Mouse (Mus musculus) monocyte, adult 5-6 weeks (primary cell): Measurements from ENCODE around the gene Plxdc2. TPM values are rescaled to one million over a fixed set of nuclear protein-coding genes. Genes with fewer than 3 reads are reported as not detected.

Experiments used
- ATAC-seq: fragments of 153-309, 156-312 bp; replicated peaks from 2 replicates; pipeline ENCODE4 v1.8.0; 2017; ENCODE audit warnings: mild to moderate bottlenecking; ENCODE audit not compliant: low TSS enrichment, insufficient number of reproducible peaks, severe bottlenecking, poor library complexity, low FRiP score
- total RNA-seq: library from RNA; stranded (forward); fragments of 200-1000, 200-491, 200-594 nt; gene quantifications from 3 replicates; pipeline ENCODE4 v1.2.3, GENCODE M21; 2017

The Plxdc2 gene
- total RNA-seq: 0.32 to 1.9 TPM (median 0.86 TPM) in 3 replicates

DNA sequence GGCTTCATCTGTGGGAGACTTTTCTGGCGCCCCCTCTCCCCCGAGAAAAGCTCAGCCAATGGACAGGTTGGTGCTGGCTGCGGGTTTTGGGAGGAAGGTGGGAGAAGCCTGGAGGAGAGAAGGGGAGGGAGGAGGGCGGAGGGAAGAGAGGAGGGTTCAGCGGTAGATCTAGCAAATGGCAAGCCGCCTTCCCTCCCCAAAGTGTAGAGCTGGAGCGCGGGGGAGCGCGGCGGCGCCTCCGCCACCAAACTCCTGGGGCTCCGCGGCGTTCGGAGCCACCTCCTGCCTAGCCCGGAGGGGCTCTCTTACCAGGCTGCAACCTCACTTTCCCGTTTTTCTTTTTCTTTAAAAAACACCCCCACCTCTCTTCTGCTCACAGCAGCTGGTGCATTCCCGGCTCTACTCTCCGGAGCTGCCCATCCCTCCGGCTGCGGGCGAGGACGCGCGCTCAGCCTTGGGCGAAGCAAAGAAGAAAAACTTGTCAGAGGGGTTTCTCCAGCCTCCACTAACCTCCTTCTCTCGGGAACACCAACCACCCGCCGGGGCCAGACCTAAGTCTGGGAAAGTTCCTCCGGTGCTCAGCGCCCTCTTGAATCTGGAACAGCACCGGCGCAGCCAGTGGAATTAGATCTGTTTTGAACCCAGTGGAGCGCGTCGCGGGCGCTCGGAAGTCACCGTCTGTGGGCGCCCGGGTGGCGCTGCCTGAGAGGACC is at the start of gene Plxdc2:
Plxdc2 (plus strand) TSS at position 199 of the 713 bp plus-strand sequence.
- ATAC-seq: no peak

GRCm38 (mm10) chr2:16310387-16310786 is 45.7 kb upstream of the Plxdc2 start:
- ATAC-seq: no peak

DNA sequence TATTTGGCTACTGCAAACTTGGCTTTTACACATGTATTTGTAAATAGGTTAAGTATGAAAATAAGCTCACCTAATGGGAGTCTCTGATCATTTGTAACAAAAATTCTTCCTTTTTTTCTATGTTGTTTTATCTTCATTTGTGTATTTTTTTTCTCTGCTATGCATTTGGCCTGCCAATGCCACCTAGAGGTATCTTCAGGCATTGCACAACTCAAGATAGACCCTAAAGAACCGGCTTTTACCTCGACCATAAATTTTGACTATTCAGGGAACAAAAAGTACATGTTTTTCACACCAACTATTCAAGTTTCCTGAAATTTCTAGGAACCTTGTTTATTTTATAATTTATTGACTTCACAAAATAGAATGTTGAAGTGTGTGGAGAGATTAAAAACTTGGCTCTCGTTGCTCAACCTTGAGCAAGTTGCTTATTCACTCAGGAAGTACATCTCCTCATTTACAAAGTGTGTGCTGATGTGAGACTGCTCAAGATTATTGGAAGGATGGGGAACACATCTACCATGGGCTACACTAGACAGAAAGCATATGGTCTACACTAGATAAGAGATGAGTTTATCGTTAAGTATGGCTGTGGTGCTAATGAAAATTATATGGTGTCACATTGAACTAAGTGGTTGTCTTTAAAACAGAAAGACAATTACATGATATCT is 43.6 kb upstream of the Plxdc2 start:
- no peak for ATAC-seq

- ATAC-seq: no peak
Observed at GRCm38 (mm10) chr2:16335194-16335781, 20.8 kb upstream of the Plxdc2 start.

- ATAC-seq: no peak
Observed at GRCm38 (mm10) chr2:16344564-16344963, 11.5 kb upstream of the Plxdc2 start.

GRCm38 (mm10) chr2:16351106-16351505 is 5.0 kb upstream of the Plxdc2 start:
- ATAC-seq: no peak

DNA sequence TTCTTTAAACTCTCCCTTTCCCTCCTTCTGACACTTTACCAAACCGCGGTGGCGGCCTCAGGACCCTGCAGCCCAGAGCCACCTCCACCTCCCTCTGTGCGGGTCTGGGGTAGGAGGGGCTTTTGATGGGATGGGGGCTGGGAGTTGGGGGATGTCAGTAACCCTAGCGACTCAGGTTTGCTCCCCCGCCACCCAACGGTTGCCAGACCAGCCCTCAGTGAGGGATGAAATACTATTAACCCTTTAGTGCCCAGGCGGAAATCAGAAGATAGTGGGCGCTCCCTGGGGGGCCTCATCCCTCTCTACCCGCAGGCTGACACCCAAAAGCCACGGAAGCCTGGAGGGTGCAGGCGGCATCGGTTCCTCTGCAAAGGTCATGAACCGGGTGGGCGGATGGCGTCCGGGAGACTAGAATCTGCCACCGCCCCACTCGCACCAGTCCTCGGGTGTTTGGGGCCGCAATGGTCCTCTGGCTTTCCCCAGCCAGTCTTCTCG is 446 bp upstream of the Plxdc2 start:
- no peak for ATAC-seq

DNA sequence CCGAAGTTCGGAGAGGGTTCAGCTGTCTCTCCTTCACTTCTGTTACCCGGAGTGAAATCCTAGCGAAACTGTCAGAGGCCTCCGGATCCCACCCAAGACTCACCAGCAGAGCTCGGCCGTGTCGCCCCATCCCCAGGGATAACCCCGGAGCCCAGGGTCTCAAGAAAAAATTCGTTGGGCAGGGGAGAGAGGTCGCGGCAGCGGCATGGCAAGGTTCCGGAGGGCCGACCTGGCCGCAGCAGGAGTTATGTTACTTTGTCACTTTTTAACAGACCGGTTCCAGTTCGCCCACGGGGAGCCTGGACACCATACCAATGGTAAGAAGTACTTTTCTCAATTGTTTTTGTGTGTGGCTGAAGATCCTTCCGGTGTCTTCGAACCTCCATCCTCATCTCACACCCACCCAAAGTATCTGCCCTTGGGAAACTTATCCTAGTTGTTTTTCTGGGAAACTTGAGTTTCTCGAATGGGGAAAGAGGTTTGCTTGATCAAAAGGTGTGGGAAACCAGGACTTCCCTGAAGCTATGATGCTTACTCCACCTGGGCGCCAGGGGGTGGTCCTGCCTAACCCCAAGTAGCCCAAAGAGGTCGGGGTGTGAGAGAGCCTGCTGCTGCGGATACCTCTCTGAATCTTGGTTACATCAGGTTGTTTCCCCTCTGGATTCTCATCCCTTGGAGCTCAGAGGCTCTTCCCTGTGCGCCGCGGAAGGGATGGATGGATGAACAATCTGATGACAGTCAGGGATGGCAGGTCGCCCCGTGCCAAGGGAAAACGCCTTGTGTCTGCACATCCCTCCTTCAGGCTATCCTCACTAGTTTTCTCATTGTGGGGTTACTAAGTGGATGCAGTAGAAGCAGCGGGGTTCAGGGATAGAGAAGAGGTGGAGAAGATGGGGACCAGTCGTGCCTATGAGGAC is 1.1 kb downstream of the Plxdc2 start:
- no peak for ATAC-seq

- no peak for ATAC-seq
Observed at GRCm38 (mm10) chr2:16357946-16358345, 1.8 kb downstream of the Plxdc2 start.

GRCm38 (mm10) chr2:16359341-16359928 is 3.3 kb downstream of the Plxdc2 start:
- no peak for ATAC-seq

- no peak for ATAC-seq
Observed at GRCm38 (mm10) chr2:16364749-16365148, 8.6 kb downstream of the Plxdc2 start.

- ATAC-seq: no peak
Observed at GRCm38 (mm10) chr2:16365830-16366401, 9.8 kb downstream of the Plxdc2 start.

DNA sequence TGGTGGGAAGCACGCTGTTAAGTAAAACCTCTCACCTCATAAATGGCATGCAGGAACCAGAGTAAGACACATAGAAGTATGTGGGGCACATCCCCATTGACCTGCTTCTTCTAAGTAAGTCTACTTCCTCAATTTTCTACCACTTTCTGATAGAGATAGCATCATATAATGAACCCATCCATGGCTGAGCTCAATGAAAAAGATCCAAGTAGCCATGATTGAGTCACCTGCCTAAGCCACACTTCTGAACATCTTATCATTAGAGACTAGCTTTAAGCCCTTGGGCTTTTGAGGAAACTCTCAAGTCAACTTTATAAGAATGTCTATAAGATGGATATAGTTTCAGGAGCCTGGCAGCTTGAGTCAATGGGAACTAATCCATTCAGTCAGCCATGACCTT is 14.3 kb downstream of the Plxdc2 start:
- no peak for ATAC-seq

- ATAC-seq: no peak
Observed at GRCm38 (mm10) chr2:16374288-16374687, 18.2 kb downstream of the Plxdc2 start.

DNA sequence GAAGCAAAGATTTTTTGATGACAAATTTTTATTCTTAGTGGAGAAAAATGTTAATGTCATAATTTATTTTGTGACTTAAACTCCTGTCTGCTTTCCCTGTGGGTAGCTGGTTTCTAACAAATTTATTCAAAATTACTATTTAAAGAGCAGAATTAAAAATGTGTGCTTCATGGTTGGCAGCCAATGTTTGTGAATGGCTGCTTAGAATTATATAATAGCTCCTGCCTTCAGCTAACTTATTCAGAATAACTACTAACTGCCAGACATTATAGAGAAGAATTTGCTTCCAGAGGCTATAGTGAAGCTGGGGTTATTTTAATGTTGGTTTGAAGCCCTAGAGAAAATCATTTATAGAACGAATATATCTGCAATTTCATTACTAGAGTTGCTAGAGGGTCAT is 30.1 kb downstream of the Plxdc2 start:
- ATAC-seq: no peak

DNA sequence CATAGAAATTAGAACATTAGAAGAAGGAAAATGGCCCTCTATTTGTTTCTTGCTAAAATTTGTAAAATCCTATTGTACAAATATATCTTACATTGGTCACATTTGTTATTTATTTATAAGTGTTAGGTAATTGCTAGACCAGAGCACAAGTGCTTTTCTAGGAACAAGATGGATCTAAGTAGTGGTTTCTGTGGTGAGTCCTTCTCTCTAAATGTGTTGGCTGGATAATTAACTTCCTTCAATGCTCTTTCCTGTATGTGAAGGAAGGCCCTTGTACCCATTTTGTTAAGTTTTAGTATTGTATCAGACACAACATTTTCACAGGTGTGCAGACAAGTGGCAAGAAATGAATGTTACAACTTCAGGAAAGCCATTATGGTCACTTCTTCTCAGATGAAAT is 30.6 kb downstream of the Plxdc2 start:
- no peak for ATAC-seq

- ATAC-seq: no peak
Observed at GRCm38 (mm10) chr2:16387787-16388186, 31.7 kb downstream of the Plxdc2 start.

- ATAC-seq: no peak
Observed at GRCm38 (mm10) chr2:16397501-16397900, 41.4 kb downstream of the Plxdc2 start.
